Mouse (Mus musculus): Measurements from ENCODE around the gene Rtbdn. TPM values are rescaled to one million over a fixed set of nuclear protein-coding genes. Genes with fewer than 3 reads are reported as not detected.

Rtbdn gene
- polyA plus RNA-seq, 1 experiment from 2014 or later = 0.31 TPM

DNA sequence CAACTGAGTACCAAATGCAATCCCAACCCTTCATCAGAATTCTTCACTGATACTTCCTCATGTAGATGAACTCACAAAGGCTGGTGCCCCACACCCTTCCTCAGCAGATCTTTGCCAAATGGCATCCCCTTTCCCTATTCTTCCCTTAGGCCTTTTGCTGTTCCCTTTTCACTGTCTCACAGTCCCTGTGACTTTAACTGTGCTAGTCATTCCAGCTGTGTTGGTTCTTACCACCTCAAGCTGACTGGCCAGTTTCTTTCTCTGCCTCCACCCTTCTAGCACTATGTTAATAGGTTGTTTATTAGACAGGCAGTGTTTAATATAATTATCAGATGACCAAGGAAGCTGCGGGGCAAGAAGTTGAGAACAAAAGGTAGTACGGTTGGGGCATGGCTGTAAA is 21.9 kb downstream of the Rtbdn start:
- 2% methylated on average over 2 of the region's 2 CpGs for WGBS
- no peak for ATAC-seq

DNA sequence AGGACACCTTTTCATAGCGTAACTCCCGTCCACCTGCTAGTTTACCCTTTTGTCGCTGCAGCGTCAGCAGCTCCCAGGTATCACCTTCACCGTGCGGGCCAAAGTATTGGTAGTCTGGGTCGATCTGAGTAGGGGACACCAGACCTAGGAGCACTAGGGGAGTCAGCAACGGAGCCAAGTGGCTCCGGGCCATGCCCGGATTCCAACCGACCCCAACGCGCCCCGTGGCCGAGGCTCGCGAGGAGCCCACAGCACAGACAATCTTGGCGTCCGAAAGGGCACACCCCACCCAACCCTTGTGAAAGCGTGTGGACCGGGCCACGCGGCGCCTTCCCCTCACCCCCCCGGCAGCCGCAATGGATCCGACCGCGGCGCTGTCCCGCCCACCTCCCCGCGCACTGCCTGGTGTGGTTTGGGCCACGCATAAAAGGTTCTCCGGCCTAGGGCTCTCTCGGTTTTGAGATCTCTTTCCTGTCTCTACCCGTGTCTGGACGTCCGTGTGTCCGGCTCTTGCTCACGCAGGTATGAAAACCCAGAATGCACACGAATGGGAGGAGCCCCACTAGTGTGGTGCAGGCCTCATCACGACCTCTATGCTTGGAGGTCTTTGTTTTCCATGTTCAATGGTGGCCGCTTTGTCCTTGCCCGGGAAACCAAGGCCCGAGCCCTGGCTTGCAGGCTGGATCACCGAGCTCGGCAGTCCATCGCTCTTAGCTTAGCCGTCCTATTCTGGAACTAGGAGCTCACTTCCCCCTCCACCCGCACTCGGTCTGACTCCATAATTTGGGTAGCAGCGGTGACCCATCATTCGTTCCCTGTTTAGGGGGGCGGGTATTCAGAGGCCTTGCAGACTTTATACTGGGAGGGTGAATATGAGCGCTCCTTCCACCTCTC is 22.7 kb downstream of the Rtbdn start, which contains the start of the genes Gm49661, Prdx2 and Rnaseh2a:
Gene Gm49661 (minus strand): TSS at position 193 of the 894 bp plus-strand sequence.
Gene Prdx2 (plus strand): TSS at position 347 of the 894 bp plus-strand sequence.
Gene Rnaseh2a (minus strand): TSS at position 527 of the 894 bp plus-strand sequence.
- under 1% methylated on average over 56 of the region's 56 CpGs for WGBS
- H3K4me1 ChIP-seq (replicated peaks) = peaks cover 29% of the 10 kb centered on the region

More for the DNA sequence above, 21.9 kb downstream of the Rtbdn start:
- peak overlapping the region; percentile 94 for H3K9ac ChIP-seq
- peak overlapping the region; percentile 70 for H3K4me3 ChIP-seq (replicated peaks)
- peaks cover 27% of the 10 kb centered on the region for H3K4me1 ChIP-seq (replicated peaks)
- peaks cover 19% of the 10 kb centered on the region; the same call in 1 of the 2 replicates for H3K36me3 ChIP-seq
- no peaks in the 10 kb centered on the region for H3K9me3 ChIP-seq
- H3K27me3 ChIP-seq (replicated peaks) = no peaks in the 10 kb centered on the region
- H3K27ac ChIP-seq = peak overlapping the region; percentile 89
- peak overlapping the region; percentile 81 for H3K4me2 ChIP-seq (replicated peaks)

DNA sequence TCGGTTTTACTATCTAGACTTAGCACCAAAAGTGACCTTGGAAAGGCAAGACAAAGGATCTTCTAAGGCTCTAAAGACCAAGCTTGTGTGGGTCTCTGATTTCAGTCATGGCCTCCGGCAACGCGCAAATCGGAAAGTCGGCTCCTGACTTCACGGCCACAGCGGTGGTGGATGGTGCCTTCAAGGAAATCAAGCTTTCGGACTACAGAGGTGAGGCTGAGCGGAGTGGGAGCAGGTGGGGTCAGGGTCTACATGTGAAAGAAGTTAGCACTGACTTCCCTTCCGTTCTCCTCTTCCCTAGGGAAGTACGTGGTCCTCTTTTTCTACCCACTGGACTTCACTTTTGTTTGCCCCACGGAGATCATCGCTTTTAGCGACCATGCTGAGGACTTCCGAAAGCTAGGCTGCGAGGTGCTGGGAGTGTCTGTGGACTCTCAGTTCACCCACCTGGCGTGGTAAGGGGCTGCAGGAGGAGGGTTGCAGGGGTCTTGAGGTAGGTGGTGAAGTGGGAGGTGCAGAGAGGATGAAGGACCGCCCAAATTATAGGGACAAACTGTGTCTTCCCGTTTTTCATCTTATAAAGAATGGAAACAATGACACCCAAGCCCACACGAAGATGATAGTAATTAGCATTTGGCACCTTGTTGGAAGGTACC is 23.5 kb downstream of the Rtbdn start:
- H3K4me2 ChIP-seq (replicated peaks) = peak overlapping the region; percentile 81
- peak overlapping the region; percentile 70 for H3K4me3 ChIP-seq (replicated peaks)
- H3K9me3 ChIP-seq = no peaks in the 10 kb centered on the region
- H3K27ac ChIP-seq = peak overlapping the region; percentile 89
- no peaks in the 10 kb centered on the region for H3K27me3 ChIP-seq (replicated peaks)
- peak overlapping the region; percentile 94 for H3K9ac ChIP-seq
- ATAC-seq = no peak
- peaks cover 19% of the 10 kb centered on the region; the same call in 1 of the 2 replicates for H3K36me3 ChIP-seq
- 6% methylated on average over 21 of the region's 21 CpGs for WGBS
- peaks cover 24% of the 10 kb centered on the region for H3K4me1 ChIP-seq (replicated peaks)

More for the DNA sequence above, 22.7 kb downstream of the Rtbdn start, which contains the start of the genes Gm49661, Prdx2 and Rnaseh2a:
- ATAC-seq = peak; percentile 82
- H3K4me3 ChIP-seq (replicated peaks) = peak within 1 kb of the TSS; percentile 70
- peak within 1 kb of the TSS; percentile 81 for H3K4me2 ChIP-seq (replicated peaks)
- no peaks in the 10 kb centered on the region for H3K9me3 ChIP-seq
- no peaks in the 10 kb centered on the region for H3K27me3 ChIP-seq (replicated peaks)
- H3K27ac ChIP-seq = peak within 1 kb of the TSS; percentile 89
- H3K9ac ChIP-seq = peak within 1 kb of the TSS; percentile 94
- H3K36me3 ChIP-seq = peaks cover 19% of the 10 kb centered on the region; the same call in 1 of the 2 replicates

DNA sequence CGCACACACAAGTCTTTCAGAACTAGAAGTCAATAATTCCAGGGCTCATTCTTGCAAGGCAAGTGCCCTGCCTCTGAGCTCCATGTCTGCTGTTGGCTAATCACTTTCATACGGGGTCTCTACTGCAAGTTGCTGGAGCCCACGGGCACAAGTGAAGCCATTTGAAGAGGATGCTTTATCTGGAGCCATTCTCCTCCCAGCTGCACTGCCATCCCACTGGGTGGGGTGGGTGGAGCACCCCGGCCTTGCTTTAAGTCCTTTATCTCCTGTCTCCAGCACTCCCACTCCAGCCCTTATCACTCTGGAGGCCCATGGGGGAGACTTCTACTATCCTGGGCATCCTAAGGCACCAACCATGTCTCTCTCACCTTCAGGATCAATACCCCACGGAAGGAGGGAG is 24.1 kb downstream of the Rtbdn start:
- no peaks in the 10 kb centered on the region for H3K27me3 ChIP-seq (replicated peaks)
- H3K4me1 ChIP-seq (replicated peaks) = peaks cover 25% of the 10 kb centered on the region
- peak overlapping the region; percentile 81 for H3K4me2 ChIP-seq (replicated peaks)
- peaks cover 19% of the 10 kb centered on the region; the same call in 1 of the 2 replicates for H3K36me3 ChIP-seq
- no peaks in the 10 kb centered on the region for H3K9me3 ChIP-seq
- no peak overlapping the region for H3K27ac ChIP-seq
- no peak for ATAC-seq
- peak overlapping the region; percentile 70 for H3K4me3 ChIP-seq (replicated peaks)
- peak overlapping the region; percentile 94; the same call in 1 of the 2 replicates for H3K9ac ChIP-seq
- 58% methylated on average over 5 of the region's 5 CpGs for WGBS

DNA sequence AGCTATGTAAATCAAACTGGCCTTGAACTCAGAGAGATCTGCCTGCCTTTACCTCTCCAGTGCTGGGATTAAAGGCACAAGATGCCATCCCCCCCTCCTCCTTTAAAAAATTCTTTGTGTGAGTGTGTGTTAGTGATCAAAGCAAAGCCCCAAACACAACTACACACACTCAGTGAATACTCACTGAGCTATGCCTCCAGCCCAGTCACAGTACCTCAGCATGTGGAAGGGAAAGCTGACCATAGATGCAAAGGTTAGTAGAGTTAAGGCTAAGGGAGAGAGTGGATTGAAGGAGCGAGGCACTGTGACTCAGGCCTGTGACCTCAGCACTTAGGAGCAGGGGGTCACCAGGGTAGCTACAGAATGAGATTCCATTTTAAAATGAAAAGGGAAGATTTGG is 26.3 kb downstream of the Rtbdn start:
- peaks cover 19% of the 10 kb centered on the region; the same call in 1 of the 2 replicates for H3K36me3 ChIP-seq
- peaks cover 33% of the 10 kb centered on the region for H3K4me1 ChIP-seq (replicated peaks)
- no peaks in the 10 kb centered on the region for H3K9me3 ChIP-seq
- ATAC-seq = no peak
- no peak overlapping the region for H3K4me2 ChIP-seq (replicated peaks)
- H3K4me3 ChIP-seq (replicated peaks) = no peak overlapping the region
- 100% methylated on average over 1 of the region's 1 CpGs for WGBS
- H3K27ac ChIP-seq = no peak overlapping the region
- no peaks in the 10 kb centered on the region for H3K27me3 ChIP-seq (replicated peaks)
- no peak overlapping the region for H3K9ac ChIP-seq

GRCm38 (mm10) chr8:84973803-84974542 is 27.2 kb downstream of the Rtbdn start:
- H3K27ac ChIP-seq = no peak overlapping the region
- WGBS = 52% methylated on average over 4 of the region's 4 CpGs
- no peak for ATAC-seq
- H3K36me3 ChIP-seq = peaks cover 19% of the 10 kb centered on the region; the same call in 1 of the 2 replicates
- H3K9me3 ChIP-seq = no peaks in the 10 kb centered on the region
- no peak overlapping the region for H3K4me2 ChIP-seq (replicated peaks)
- H3K4me3 ChIP-seq (replicated peaks) = no peak overlapping the region
- H3K27me3 ChIP-seq (replicated peaks) = no peaks in the 10 kb centered on the region
- H3K4me1 ChIP-seq (replicated peaks) = peaks cover 34% of the 10 kb centered on the region
- H3K9ac ChIP-seq = no peak overlapping the region

GRCm38 (mm10) chr8:84974543-84975142 is 27.9 kb downstream of the Rtbdn start:
- H3K27me3 ChIP-seq (replicated peaks) = no peaks in the 10 kb centered on the region
- H3K9me3 ChIP-seq = no peaks in the 10 kb centered on the region
- peaks cover 41% of the 10 kb centered on the region for H3K4me1 ChIP-seq (replicated peaks)
- 78% methylated on average over 8 of the region's 8 CpGs for WGBS
- H3K4me2 ChIP-seq (replicated peaks) = no peak overlapping the region
- H3K27ac ChIP-seq = no peak overlapping the region
- no peak overlapping the region for H3K9ac ChIP-seq
- no peak for ATAC-seq
- peaks cover 19% of the 10 kb centered on the region; the same call in 1 of the 2 replicates for H3K36me3 ChIP-seq
- H3K4me3 ChIP-seq (replicated peaks) = no peak overlapping the region

DNA sequence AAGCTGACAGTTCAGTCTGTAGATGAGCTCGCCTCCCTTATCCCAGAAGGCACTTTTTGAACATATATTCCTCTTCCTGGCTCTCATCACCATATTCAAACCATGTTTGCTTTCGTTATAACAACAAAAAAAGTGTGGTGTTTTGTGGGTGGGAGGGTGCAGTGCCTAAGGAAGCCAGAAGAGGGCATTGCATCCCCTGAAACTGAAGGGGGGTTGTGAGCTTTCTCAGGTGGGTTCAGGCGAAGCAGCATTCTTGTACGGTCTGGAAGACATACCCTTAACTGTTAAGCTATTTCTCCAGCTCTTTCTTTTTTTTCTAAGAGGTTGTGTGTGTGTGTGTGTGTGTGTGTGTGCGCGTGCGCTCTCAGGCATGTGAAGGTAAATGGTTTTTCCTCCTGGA is 28.6 kb downstream of the Rtbdn start:
- Histone ChIP-seq H3K9me3 (no peaks in the 10 kb centered on the region), H3K9ac (no peak overlapping the region), H3K4me3 (replicated peaks) (peak overlapping the region; percentile 58; the same call in 1 of the 2 replicates), H3K4me2 (replicated peaks) (peak overlapping the region; percentile 89), H3K27ac (0 out of 2 replicates have a peak overlapping the region, but pooled peaks have one; percentile 90), H3K36me3 (peaks cover 19% of the 10 kb centered on the region; the same call in 1 of the 2 replicates), H3K27me3 (replicated peaks) (no peaks in the 10 kb centered on the region), H3K4me1 (replicated peaks) (peaks cover 48% of the 10 kb centered on the region)
- ATAC-seq = no peak
- WGBS = 34% methylated on average over 7 of the region's 7 CpGs

- Histone ChIP-seq H3K9ac (peak overlapping the region; percentile 67), H3K9me3 (no peaks in the 10 kb centered on the region), H3K4me1 (replicated peaks) (peaks cover 48% of the 10 kb centered on the region), H3K27ac (peak overlapping the region; percentile 90), H3K27me3 (replicated peaks) (no peaks in the 10 kb centered on the region), H3K4me2 (replicated peaks) (peak overlapping the region; percentile 89), H3K36me3 (peaks cover 14% of the 10 kb centered on the region; the same call in 1 of the 2 replicates), H3K4me3 (replicated peaks) (peak overlapping the region; percentile 58)
- ATAC-seq = peak; percentile 78
- WGBS = under 1% methylated on average over 61 of the region's 61 CpGs
Measured at GRCm38 (mm10) chr8:84976031-84976762, 29.4 kb downstream of the Rtbdn start.

GRCm38 (mm10) chr8:84976763-84977434 is 30.1 kb downstream of the Rtbdn start:
- Histone ChIP-seq H3K27me3 (replicated peaks) (no peaks in the 10 kb centered on the region), H3K4me2 (replicated peaks) (peak overlapping the region; percentile 89), H3K9me3 (no peaks in the 10 kb centered on the region), H3K27ac (peak overlapping the region; percentile 90), H3K4me1 (replicated peaks) (peaks cover 53% of the 10 kb centered on the region), H3K4me3 (replicated peaks) (peak overlapping the region; percentile 58), H3K9ac (peak overlapping the region; percentile 67), H3K36me3 (peaks cover 7% of the 10 kb centered on the region; the same call in 1 of the 2 replicates)
- no peak for ATAC-seq
- 3% methylated on average over 25 of the region's 25 CpGs for WGBS

All from intestine, embryonic 15.5 days (tissue).